Mouse (Mus musculus) midbrain, postnatal 0 days (tissue): ENCODE data around the gene Irf1. TPM values are rescaled to one million over a fixed set of nuclear protein-coding genes. Genes with fewer than 3 reads are reported as not detected.
A peak's percentile ranks its signal among the peaks of the same experiment; 100 is the strongest.

Source experiments
- ATAC-seq: fragments of 200-750 bp; cut with Nextera tagmentation; 2 replicates; pipeline ENCODE4 v1.8.0; 2017; ENCODE audit warnings: moderate number of reproducible peaks, mild to moderate bottlenecking, moderate TSS enrichment, moderate library complexity; ENCODE audit not compliant: low FRiP score
- DNase-seq: peaks from one replicate; pipeline ENCODE4 v3.0.0-alpha.2; 2015; ENCODE audit warnings: low spot score
- H3K27ac ChIP-seq: fragments of 300-500 bp; sonication (generic); 2 replicates; pipeline ENCODE4 v1.5.1; 2014; ENCODE audit warnings: low read depth, mild to moderate bottlenecking, low read length, mixed read lengths
- H3K27me3 ChIP-seq: fragments of 300-500 bp; sonication (generic); 2 replicates; pipeline ENCODE4 v1.6.1; 2014; ENCODE audit warnings: low read length, control low read depth, mixed read lengths; ENCODE audit not compliant: insufficient read depth
- H3K36me3 ChIP-seq: fragments of 300-500 bp; sonication (generic); 2 replicates; pipeline ENCODE4 v1.6.1; 2014; ENCODE audit warnings: low read length, control low read depth, mixed read lengths; ENCODE audit not compliant: insufficient read depth
- H3K4me1 ChIP-seq: fragments of 300-500 bp; sonication (generic); 2 replicates; pipeline ENCODE4 v1.6.1; 2014; ENCODE audit warnings: mild to moderate bottlenecking, control low read depth, antibody characterized with exemption, low read length, mixed read lengths; ENCODE audit not compliant: insufficient read depth
- H3K4me2 ChIP-seq: fragments of 300-500 bp; sonication (generic); 2 replicates; pipeline ENCODE4 v1.6.1; 2014; ENCODE audit warnings: low read depth, mild to moderate bottlenecking, low read length, mixed read lengths; ENCODE audit not compliant: poor library complexity, severe bottlenecking
- H3K4me3 ChIP-seq: fragments of 300-500 bp; sonication (generic); 2 replicates; pipeline ENCODE4 v1.5.1; 2014; ENCODE audit warnings: low read depth, mild to moderate bottlenecking, low read length, moderate library complexity
- H3K9ac ChIP-seq: fragments of 300-500 bp; sonication (generic); replicated peaks from 2 replicates; pipeline ENCODE4 v1.6.1; 2014; ENCODE audit warnings: mild to moderate bottlenecking, low read length, moderate library complexity, mixed read lengths; ENCODE audit not compliant: poor library complexity, severe bottlenecking
- H3K9me3 ChIP-seq: fragments of 300-500 bp; sonication (generic); 2 replicates; pipeline ENCODE4 v1.6.1; 2016; ENCODE audit warnings: low read length, control low read depth
- CTCF ChIP-seq: IDR thresholded peaks from 2 replicates; pipeline ENCODE4 v1.5.1; 2016; ENCODE audit warnings: antibody characterized with exemption, mild to moderate bottlenecking
- WGBS: fragments of 180-500 bp; shearing (Covaris S2); extraction: QIAGEN DNeasy Blood & Tissue Kit; methylation state at CpG from one replicate; pipeline ENCODE4 v1.1.7; 2014; 5-methylcytosine and 5-hydroxymethylcytosine counted together
- polyA plus RNA-seq: library from polyadenylated mRNA; unstranded; fragments of >200 nt; fragmentation: Nextera tagmentation; extraction: Ambion mirVana; gene quantifications from 2 replicates; pipeline ENCODE4 v1.2.1, GENCODE M21; 2015
- total RNA-seq: library from RNA; depleted of rRNA; stranded (reverse); fragments of >200 nt; gene quantifications from 2 replicates; pipeline ENCODE4 v1.2.3, GENCODE M21; 2014

The Irf1 gene
- total and polyA plus RNA-seq, 2 experiments from 2014 or later, result 0.93 to 4.0 TPM

DNA sequence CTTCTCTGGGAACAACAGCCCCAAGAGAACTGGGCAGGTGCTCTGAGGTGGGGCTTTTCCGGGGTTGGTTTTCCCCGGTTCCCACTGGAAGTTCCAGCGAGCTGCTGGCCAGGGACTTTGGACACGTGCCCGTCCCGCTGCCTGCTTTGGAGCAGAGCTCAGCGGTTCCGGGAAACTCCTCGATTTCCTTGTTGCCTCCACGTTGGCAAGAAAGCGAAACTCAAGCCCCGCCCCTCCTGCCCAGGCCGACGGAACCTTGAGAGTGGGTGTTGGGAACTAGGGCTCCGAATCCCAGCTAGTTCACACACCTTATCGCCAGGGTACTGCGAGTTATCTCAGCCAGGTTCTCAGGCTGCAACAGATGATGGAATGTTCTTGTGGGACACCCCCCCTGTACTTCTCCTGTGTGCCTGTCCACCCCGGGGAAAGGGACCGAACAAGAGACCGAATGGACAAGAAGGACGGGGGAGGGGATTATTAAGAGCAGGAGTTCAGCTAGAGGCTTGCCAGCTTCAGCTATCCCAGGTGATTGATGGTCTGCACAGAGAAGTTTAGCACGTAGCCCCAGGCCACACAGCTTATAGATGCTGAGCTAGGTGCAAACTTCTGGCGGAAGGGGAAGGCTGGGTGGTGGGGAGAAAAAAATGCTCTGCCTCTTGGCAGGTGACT is 6.9 kb upstream of the Irf1 start:
- 0 out of 2 replicates have a peak overlapping the region, but pooled peaks have one; percentile 2 for H3K27ac ChIP-seq
- WGBS, result 9% methylated on average over 23 of the region's 23 CpGs
- peak; percentile 27 for DNase-seq
- no peak for TF ChIP-seq CTCF
- H3K4me2 ChIP-seq, result peak overlapping the region; percentile 56
- H3K36me3 ChIP-seq, result no peaks in the 10 kb centered on the region
- peaks cover 7% of the 10 kb centered on the region; the same call in 1 of the 2 replicates for H3K4me1 ChIP-seq
- ATAC-seq, result no peak
- H3K4me3 ChIP-seq, result peak overlapping the region; percentile 25; the same call in 1 of the 2 replicates
- no peaks in the 10 kb centered on the region for H3K9me3 ChIP-seq
- H3K27me3 ChIP-seq, result peaks cover 28% of the 10 kb centered on the region
- H3K9ac ChIP-seq, result no peak overlapping the region

DNA sequence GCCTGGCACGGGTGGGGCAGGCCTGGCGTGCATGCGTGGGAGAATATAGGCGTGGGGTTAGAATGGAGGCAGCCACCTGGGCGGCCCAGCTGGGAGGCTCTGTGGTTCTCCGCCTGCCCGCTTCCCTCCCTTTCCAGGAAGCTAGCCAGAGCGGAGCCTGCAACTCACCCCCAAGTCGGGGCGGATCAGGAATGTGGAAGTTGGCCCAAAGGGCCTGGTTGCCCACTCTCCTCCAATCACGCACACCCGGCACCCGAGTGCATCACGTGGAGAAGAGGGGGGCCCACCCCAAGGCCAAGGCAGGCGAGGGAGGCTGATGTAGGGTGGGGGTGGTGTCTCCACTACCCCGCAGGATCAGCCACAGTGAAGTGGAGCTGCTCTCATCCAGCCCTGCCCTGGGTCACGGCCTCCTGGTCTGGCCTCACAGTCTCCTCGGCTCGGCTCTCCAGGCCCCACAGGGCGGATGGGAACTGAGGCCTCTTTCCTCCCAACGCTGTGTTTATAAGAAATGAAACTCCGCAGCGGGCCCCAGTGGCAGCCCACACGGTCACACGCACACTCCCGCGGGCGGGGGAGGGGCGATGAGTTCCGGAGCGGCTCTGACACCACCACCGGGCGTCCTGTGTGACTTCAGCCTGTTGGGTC is 6.2 kb upstream of the Irf1 start:
- Histone ChIP-seq H3K27ac (0 out of 2 replicates have a peak overlapping the region, but pooled peaks have one; percentile 2), H3K27me3 (peaks cover 29% of the 10 kb centered on the region), H3K36me3 (no peaks in the 10 kb centered on the region), H3K9me3 (no peaks in the 10 kb centered on the region), H3K9ac (peak overlapping the region; percentile 26; the same call in 1 of the 2 replicates), H3K4me3 (peak overlapping the region; percentile 25; the same call in 1 of the 2 replicates), H3K4me2 (peak overlapping the region; percentile 56), H3K4me1 (peaks cover 7% of the 10 kb centered on the region; the same call in 1 of the 2 replicates)
- ATAC-seq (peak; percentile 74), DNase-seq (peak; percentile 77)
- WGBS, result 4% methylated on average over 33 of the region's 33 CpGs
- peak; percentile 57 for TF ChIP-seq CTCF

DNA sequence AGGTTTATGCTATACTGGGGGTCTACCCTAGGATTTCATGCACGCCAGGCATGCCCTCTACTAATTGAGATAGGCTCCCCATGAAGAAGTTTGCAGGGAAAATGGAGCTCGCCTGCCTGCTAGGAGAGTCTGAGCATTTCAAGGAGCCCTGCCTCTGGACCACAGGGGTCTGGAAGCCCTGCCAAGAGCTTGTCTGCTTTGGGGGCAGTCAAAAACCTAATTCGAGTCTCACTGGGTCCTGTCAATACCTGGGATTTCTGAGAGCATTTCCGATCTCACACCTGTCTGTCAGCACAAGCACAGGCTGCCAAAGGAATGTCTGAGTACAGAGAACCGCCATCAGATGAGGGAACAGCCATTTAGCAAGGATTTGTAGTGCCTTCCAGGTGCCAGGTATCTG is 5.2 kb upstream of the Irf1 start:
- TF ChIP-seq CTCF, result no peak
- Histone ChIP-seq H3K36me3 (no peaks in the 10 kb centered on the region), H3K4me3 (no peak overlapping the region), H3K27ac (no peak overlapping the region), H3K4me2 (no peak overlapping the region), H3K27me3 (peaks cover 33% of the 10 kb centered on the region), H3K9me3 (no peaks in the 10 kb centered on the region), H3K9ac (no peak overlapping the region), H3K4me1 (peaks cover 10% of the 10 kb centered on the region)
- DNase-seq, result no peak
- WGBS, result 56% methylated on average over 5 of the region's 5 CpGs
- ATAC-seq, result no peak

DNA sequence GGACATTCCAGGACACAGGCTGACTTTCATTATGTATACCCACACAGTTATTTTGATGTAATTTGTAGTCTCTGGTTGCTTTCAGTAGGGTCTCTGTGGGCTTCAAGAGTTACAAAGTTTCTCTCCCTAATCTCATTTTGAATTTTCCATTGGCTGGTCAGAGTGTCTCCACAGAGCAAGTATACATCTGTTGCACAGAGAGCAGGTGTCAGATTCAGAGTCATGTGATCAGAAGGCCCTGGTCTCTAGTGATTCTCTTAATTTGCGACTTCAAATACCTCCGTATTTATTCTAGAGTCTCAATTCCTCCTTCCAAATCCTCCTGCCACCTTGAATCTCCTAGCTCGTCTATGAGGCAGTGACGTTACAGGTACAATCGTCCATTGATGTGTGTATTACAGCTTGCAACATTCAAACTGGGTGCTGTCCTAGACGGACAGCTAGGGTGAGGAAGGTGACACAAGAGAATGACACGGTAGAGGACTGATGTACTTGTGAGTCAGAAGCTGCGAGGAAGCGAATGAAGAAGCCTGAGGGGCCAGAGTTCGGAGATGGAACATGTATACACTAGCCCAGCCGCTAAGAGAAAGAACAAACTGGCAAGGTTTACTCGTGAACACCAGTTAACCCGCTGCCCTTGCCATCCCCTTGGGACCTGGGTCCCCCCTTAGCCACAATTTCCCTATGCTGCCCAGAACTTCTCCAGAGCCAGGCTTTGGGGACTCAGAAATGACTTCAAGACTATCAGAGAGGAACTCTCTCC is 1.2 kb upstream of the Irf1 start:
- no peak for ATAC-seq
- Histone ChIP-seq H3K4me3 (no peak overlapping the region), H3K9ac (no peak overlapping the region), H3K4me2 (no peak overlapping the region), H3K9me3 (no peaks in the 10 kb centered on the region), H3K27me3 (peaks cover 9% of the 10 kb centered on the region), H3K4me1 (peaks cover 8% of the 10 kb centered on the region), H3K36me3 (no peaks in the 10 kb centered on the region), H3K27ac (no peak overlapping the region)
- TF ChIP-seq CTCF, result no peak
- WGBS, result 81% methylated on average over 13 of the region's 13 CpGs
- no peak for DNase-seq

DNA sequence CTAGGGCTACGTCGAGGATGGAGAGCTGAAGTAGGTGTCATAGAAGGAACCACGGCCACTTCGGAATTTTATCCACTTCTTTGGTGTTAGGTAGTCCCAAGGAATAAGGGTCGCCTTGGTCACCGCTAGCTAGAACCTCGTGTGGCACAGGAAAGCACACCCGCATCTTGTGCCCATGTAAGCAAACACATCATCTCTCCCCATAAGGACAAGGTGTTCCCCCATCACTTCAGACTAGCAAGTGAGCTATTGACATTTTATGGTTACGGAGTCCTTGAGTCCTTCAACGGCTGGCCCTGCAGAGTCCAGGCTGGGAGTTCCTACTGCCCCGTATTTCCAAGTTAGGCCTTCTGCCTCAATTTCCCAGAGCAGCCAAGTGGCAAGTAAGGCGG is 633 bp upstream of the Irf1 start:
- 0 out of 2 replicates have a peak, but pooled peaks cover 6% of the 10 kb centered on the region for H3K27me3 ChIP-seq
- peak overlapping the region; percentile 67; the same call in 1 of the 2 replicates for H3K4me3 ChIP-seq
- H3K36me3 ChIP-seq, result no peaks in the 10 kb centered on the region
- no peak overlapping the region for H3K9ac ChIP-seq
- peaks cover 5% of the 10 kb centered on the region; the same call in 1 of the 2 replicates for H3K4me1 ChIP-seq
- ATAC-seq, result no peak
- H3K9me3 ChIP-seq, result no peaks in the 10 kb centered on the region
- H3K27ac ChIP-seq, result no peak overlapping the region
- H3K4me2 ChIP-seq, result peak overlapping the region; percentile 92
- WGBS, result 63% methylated on average over 12 of the region's 12 CpGs
- TF ChIP-seq CTCF, result no peak
- DNase-seq, result no peak
